Mouse (Mus musculus) left cerebral cortex, postnatal 4 days (tissue): ENCODE data around the gene Adck1. TPM values are rescaled to one million over a fixed set of nuclear protein-coding genes. Genes with fewer than 3 reads are reported as not detected.
"Not testable (repeated sequence)": the region's sequence is repeated elsewhere in the genome, so short reads cannot be mapped to it uniquely, and the experiment has no call there.

Source experiments
- DNase-seq: peaks from one replicate; pipeline ENCODE4 v3.0.0-alpha.2; 2022
- intact Hi-C: fragments of 180-260 bp; cut with DNase I; formaldehyde crosslinking; loops from one replicate; pipeline ENCODE4 v1.15.1; 2025
- total RNA-seq, 2 experiments: library from RNA; stranded (reverse); gene quantifications; 2 replicates each; pipeline ENCODE4 v1.2.3; 2021

Gene Adck1
- total RNA-seq, 2 experiments from 2014 or later: 34.5 to 36.0 TPM

GRCm38 (mm10) chr12:88468691-88469090 is 108.3 kb downstream of the Adck1 start:
- intact Hi-C loops: no loop called here
- peak; percentile 6 for DNase-seq

- intact Hi-C loops, DNase-seq: not testable (repeated sequence)
Observed at GRCm38 (mm10) chr12:88471884-88472283, 111.5 kb downstream of the Adck1 start.

- intact Hi-C loops: no loop called here
- DNase-seq: no peak
Observed at GRCm38 (mm10) chr12:88472832-88473231, 112.5 kb downstream of the Adck1 start.

- intact Hi-C loops: no loop called here
- no peak for DNase-seq
Observed at GRCm38 (mm10) chr12:88473796-88474195, 113.4 kb downstream of the Adck1 start.

GRCm38 (mm10) chr12:88475833-88476232 is 115.5 kb downstream of the Adck1 start:
- no peak for DNase-seq
- intact Hi-C loops: no loop called here

- no peak for DNase-seq
- intact Hi-C loops: no loop called here
Observed at GRCm38 (mm10) chr12:88476702-88477101, 116.3 kb downstream of the Adck1 start.

- intact Hi-C loops: no loop called here
- no peak for DNase-seq
Observed at GRCm38 (mm10) chr12:88481657-88482056, 121.3 kb downstream of the Adck1 start.

- DNase-seq: no peak
- intact Hi-C loops: no loop called here
Observed at GRCm38 (mm10) chr12:88490881-88491280, 130.5 kb downstream of the Adck1 start.

Other genes with a start within 250 kb of the Adck1 start
- gene Gm10436, start 178.4 kb upstream of the Adck1 start, total RNA-seq: not detected
- gene Gm8332, start 110.5 kb upstream of the Adck1 start, total RNA-seq: not detected
- not detected for gene Gm5662, start 86.1 kb upstream of the Adck1 start, total RNA-seq
- gene Gm5039, start 36.5 kb upstream of the Adck1 start, total RNA-seq: not detected